Mouse (Mus musculus) T-helper 2 cell (primary cell): ENCODE measurements around the gene Upp2.

Experiments
- in situ Hi-C: fragments of 300-600 bp; cut with MboI, MseI; formaldehyde crosslinking; loops from one replicate; pipeline ENCODE4 v1.15.1; 2025; ENCODE audit warnings: high pct_unique_total_duplicates

Upp2 gene

GRCm38 (mm10) chr2:58614851-58615250 lies 47.8 kb downstream of the Upp2 start:
- in situ Hi-C loops, result no loop called here

- in situ Hi-C loops, result no loop called here
Measured at GRCm38 (mm10) chr2:58615766-58616165, 48.7 kb downstream of the Upp2 start.

- in situ Hi-C loops, result no loop called here
Measured at GRCm38 (mm10) chr2:58625186-58625585, 58.1 kb downstream of the Upp2 start.

- in situ Hi-C loops, result no loop called here
Measured at GRCm38 (mm10) chr2:58625681-58626080, 58.6 kb downstream of the Upp2 start.

GRCm38 (mm10) chr2:58626136-58626769 lies 59.2 kb downstream of the Upp2 start:
- in situ Hi-C loops, result no loop called here

- in situ Hi-C loops, result no loop called here
Measured at GRCm38 (mm10) chr2:58627981-58628380, 60.9 kb downstream of the Upp2 start.

- in situ Hi-C loops, result no loop called here
Measured at GRCm38 (mm10) chr2:58628993-58629392, 61.9 kb downstream of the Upp2 start.

- in situ Hi-C loops, result no loop called here
Measured at GRCm38 (mm10) chr2:58629440-58629839, 62.3 kb downstream of the Upp2 start.

GRCm38 (mm10) chr2:58633791-58634190 lies 66.7 kb downstream of the Upp2 start:
- in situ Hi-C loops, result no loop called here

GRCm38 (mm10) chr2:58641761-58642555 lies 74.9 kb downstream of the Upp2 start:
- in situ Hi-C loops, result no loop called here

GRCm38 (mm10) chr2:58645667-58646066 lies 78.6 kb downstream of the Upp2 start:
- in situ Hi-C loops, result no loop called here

- in situ Hi-C loops, result no loop called here
Measured at GRCm38 (mm10) chr2:58655169-58655568, 88.1 kb downstream of the Upp2 start.

GRCm38 (mm10) chr2:58656959-58657358 lies 89.9 kb downstream of the Upp2 start:
- in situ Hi-C loops, result no loop called here

GRCm38 (mm10) chr2:58657855-58658254 lies 90.8 kb downstream of the Upp2 start:
- in situ Hi-C loops, result no loop called here

- in situ Hi-C loops, result loop anchor here (5.0 kb wide), 2 partner anchors 183 to 628 kb away; no protein-coding TSS in a partner anchor
Measured at GRCm38 (mm10) chr2:58660591-58660990, 93.5 kb downstream of the Upp2 start.

- in situ Hi-C loops, result loop anchor here (5.0 kb wide), 2 partner anchors 184 to 629 kb away; no protein-coding TSS in a partner anchor
Measured at GRCm38 (mm10) chr2:58661116-58661515, 94.0 kb downstream of the Upp2 start.

GRCm38 (mm10) chr2:58662661-58663060 lies 95.6 kb downstream of the Upp2 start:
- in situ Hi-C loops, result loop anchor here (5.0 kb wide), 2 partner anchors 185 to 630 kb away; no protein-coding TSS in a partner anchor

- in situ Hi-C loops, result loop anchor here (5.0 kb wide), 2 partner anchors 186 to 631 kb away; no protein-coding TSS in a partner anchor
Measured at GRCm38 (mm10) chr2:58663404-58664120, 96.5 kb downstream of the Upp2 start.

GRCm38 (mm10) chr2:58665081-58665814 lies 98.2 kb downstream of the Upp2 start:
- in situ Hi-C loops, result no loop called here

- in situ Hi-C loops, result no loop called here
Measured at GRCm38 (mm10) chr2:58667298-58667697, 100.2 kb downstream of the Upp2 start.

- in situ Hi-C loops, result no loop called here
Measured at GRCm38 (mm10) chr2:58667991-58668390, 100.9 kb downstream of the Upp2 start.
